ENCODE assay signal across 7 mouse cellular contexts in genomic region chr13:23761871-23762821, GRCm38 (mm10). TPM values are rescaled to one million over a fixed set of nuclear protein-coding genes. Genes with fewer than 3 reads are reported as not detected.
A peak's percentile ranks its signal among the peaks of the same experiment; 100 is the strongest.
DNase-seq lines count a peak whose midpoint lies in the region; ATAC-seq lines count a peak whose summit lies in the region.
"Not testable (repeated sequence)": the region's sequence is repeated elsewhere in the genome, so short reads cannot be mapped to it uniquely, and the experiment has no call there.

Gene Hist1h3a (minus strand): TSS chr13:23762386.

- H3K27me3 ChIP-seq in intestine, embryonic 14.5 days (replicated peaks; ENCODE audit: control insufficient read depth, insufficient read depth, low read length): not testable (repeated sequence)

- peak within 1 kb of the TSS; percentile 84 for H3K9ac ChIP-seq in intestine, embryonic 14.5 days (ENCODE audit: low read length)

- H3K4me2 ChIP-seq in intestine, embryonic 14.5 days (ENCODE audit: low read length): peak within 1 kb of the TSS; percentile 91

- H3K4me1 ChIP-seq in intestine, embryonic 14.5 days (replicated peaks; ENCODE audit: control insufficient read depth, insufficient read depth, low read length): peaks cover 17% of the 10 kb centered on the region

- not testable (repeated sequence) for H3K36me3 ChIP-seq in intestine, embryonic 14.5 days (ENCODE audit: control insufficient read depth, insufficient read depth, low read length)

- intact Hi-C loops in left cerebral cortex, postnatal 14 days (cut with DNase I): not testable (repeated sequence)

- H3K27ac ChIP-seq in intestine, embryonic 14.5 days (ENCODE audit: low read depth): peak within 1 kb of the TSS; percentile 98

- H3K4me3 ChIP-seq in intestine, embryonic 14.5 days (ENCODE audit: low read depth, low read length): peak within 1 kb of the TSS; percentile 57

- peak; percentile 68 for ATAC-seq in intestine, embryonic 14.5 days (replicated peaks; ENCODE audit: low FRiP score, low TSS enrichment, low read depth)
- peak; percentile 36 for ATAC-seq in megakaryocyte progenitor cell, adult 5-6 weeks (replicated peaks; ENCODE audit: poor library complexity)

- peak; percentile 72 for DNase-seq in adipocyte (ENCODE audit: low spot score)
- peak; percentile 90 for DNase-seq in embryo, embryonic 10.5 days (ENCODE audit: low spot score)
- DNase-seq in gastrocnemius, postnatal 25 days: peak; percentile 57
- peak; percentile 78 for DNase-seq in intestine, embryonic 14.5 days (ENCODE audit: low spot score)
- DNase-seq in left cerebral cortex, postnatal 14 days (ENCODE audit: low spot score in 2 of 2): peak; percentile 60 to 91
- peak; percentile 49 for DNase-seq in right cerebral cortex, postnatal 25 days

- under 1% methylated on average over 26 of the region's 52 CpGs for WGBS in intestine, embryonic 14.5 days

- H3K9me3 ChIP-seq in intestine, embryonic 14.5 days (ENCODE audit: control insufficient read depth, low read length): not testable (repeated sequence)

RNA-seq across cellular contexts. Expression of gene Hist1h3a, which starts in this region (rescaled TPM):
- 10 to 100 TPM; 10.2 to 14.0 TPM for total RNA-seq in gastrocnemius, postnatal 25 days (2021)
- polyA plus RNA-seq in intestine, embryonic 14.5 days (2014; fragmentation: Nextera tagmentation; extraction: Ambion mirVana): 8.4 and 10.0 TPM in 2 replicates
- total RNA-seq in left cerebral cortex, postnatal 14 days (2021): 10 to 100 TPM; 33.2 to 47.2 TPM
- 47.7 and 63.0 TPM in 2 replicates for total RNA-seq in megakaryocyte progenitor cell, adult 5-6 weeks (2015)
- 393 and 612 TPM in 2 replicates for total RNA-seq in megakaryocyte progenitor cell, adult 5-6 weeks (2017)

Comparison
In these comparisons a context has a peak if more than half of its experiments do, and no peak if none do; other contexts are left out.
1. Peak in every context shown above with its lines: DNase-seq, ATAC-seq, H3K4me3 ChIP-seq and H3K27ac ChIP-seq.